8 mouse cellular contexts compared by ENCODE assay signal in genomic region chr1:168432281-168432725, GRCm38 (mm10). TPM values are rescaled to one million over a fixed set of nuclear protein-coding genes. Genes with fewer than 3 reads are reported as not detected.
A peak's percentile ranks its signal among the peaks of the same experiment; 100 is the strongest.
DNase-seq lines count a peak whose midpoint lies in the region; ATAC-seq lines count a peak whose summit lies in the region.

No protein-coding gene starts in this region.

- peak overlapping the region; percentile 50 for H3K4me2 ChIP-seq in intestine, embryonic 15.5 days (replicated peaks)

- peak overlapping the region; percentile 90 for H3K4me3 ChIP-seq in embryonic facial prominence, embryonic 10.5 days
- H3K4me3 ChIP-seq in intestine, embryonic 15.5 days (replicated peaks) = peak overlapping the region; percentile 28

- 0 out of 2 replicates have a peak, but pooled peaks cover under 1% of the 10 kb centered on the region for H3K36me3 ChIP-seq in embryonic facial prominence, embryonic 10.5 days (replicated peaks)
- no peaks in the 10 kb centered on the region for H3K36me3 ChIP-seq in intestine, embryonic 15.5 days

- peak; percentile 98 for DNase-seq in adrenal gland, postnatal 14 days
- peak; percentile 98 for DNase-seq in embryonic facial prominence, embryonic 10.5 days (ENCODE audit: low spot score)
- DNase-seq in gastrocnemius, postnatal 4 days (ENCODE audit: low spot score in 2 of 2) = peak; percentile 86 to 94
- DNase-seq in left cerebral cortex, postnatal 14 days (ENCODE audit: low spot score in 2 of 2) = peak; percentile 97 to 99
- DNase-seq in right cerebral cortex, postnatal 14 days = peak; percentile 91
- peak; percentile 82 for DNase-seq in urinary bladder, postnatal 25 days (ENCODE audit: low spot score)

- peak; percentile 99 for ATAC-seq in intestine, embryonic 15.5 days
- peak; percentile 99 for ATAC-seq in megakaryocyte-erythroid progenitor cell, adult 5-6 weeks (replicated peaks; ENCODE audit: low FRiP score, low TSS enrichment, poor library complexity, severe bottlenecking)

- intact Hi-C loops in left cerebral cortex, postnatal 14 days (cut with DNase I) = loop anchor here (5.0 to 10.0 kb wide), 3 partner anchors 220 to 485 kb away; no protein-coding TSS in a partner anchor

- H3K9me3 ChIP-seq in embryonic facial prominence, embryonic 10.5 days = no peaks in the 10 kb centered on the region
- no peaks in the 10 kb centered on the region for H3K9me3 ChIP-seq in intestine, embryonic 15.5 days

- under 1% methylated on average over 21 of the region's 22 CpGs for WGBS in embryonic facial prominence, embryonic 10.5 days
- WGBS in intestine, embryonic 15.5 days = under 1% methylated on average over 21 of the region's 22 CpGs

- no peak overlapping the region for H3K9ac ChIP-seq in intestine, embryonic 15.5 days

- H3K4me1 ChIP-seq in embryonic facial prominence, embryonic 10.5 days = peaks cover 14% of the 10 kb centered on the region
- H3K4me1 ChIP-seq in intestine, embryonic 15.5 days (replicated peaks) = no peaks in the 10 kb centered on the region

- H3K27me3 ChIP-seq in embryonic facial prominence, embryonic 10.5 days (replicated peaks; ENCODE audit: low read depth, poor library complexity, severe bottlenecking) = no peaks in the 10 kb centered on the region
- H3K27me3 ChIP-seq in intestine, embryonic 15.5 days (replicated peaks) = no peaks in the 10 kb centered on the region

- H3K27ac ChIP-seq in embryonic facial prominence, embryonic 10.5 days (replicated peaks) = peak overlapping the region; percentile 99
- peak overlapping the region; percentile 60 for H3K27ac ChIP-seq in intestine, embryonic 15.5 days

RNA-seq across cellular contexts. Expression of gene Pbx1, which starts 0.2 kb away (rescaled TPM):
- 163 and 168 TPM in 2 replicates for total RNA-seq in adrenal gland, postnatal 14 days (2021)
- 37.2 and 41.6 TPM in 2 replicates for polyA plus RNA-seq in embryonic facial prominence, embryonic 10.5 days (2016; fragmentation: Nextera tagmentation; extraction: Ambion mirVana)
- 10 to 100 TPM; 44.6 to 50.6 TPM for total RNA-seq in gastrocnemius, postnatal 4 days (2021)
- polyA plus RNA-seq in intestine, embryonic 15.5 days (2015; fragmentation: Nextera tagmentation; extraction: Ambion mirVana) = 24.0 and 27.5 TPM in 2 replicates
- total RNA-seq in left cerebral cortex, postnatal 14 days (2021) = 100 to 1,000 TPM; 130 to 145 TPM
- total RNA-seq in megakaryocyte-erythroid progenitor cell, adult 5-6 weeks (2014; fragmentation: Nextera tagmentation) = 6.9 and 22.2 TPM in 2 replicates
- total RNA-seq in megakaryocyte-erythroid progenitor cell, adult 5-6 weeks (2017) = 11.0 and 24.8 TPM in 2 replicates

Comparison
In these comparisons a context has a peak if more than half of its experiments do, and no peak if none do; other contexts are left out.
1. Peak in every context shown above with its lines: DNase-seq, ATAC-seq, H3K4me3 ChIP-seq and H3K27ac ChIP-seq.